Mouse (Mus musculus) Patski (cell line): ENCODE results near the gene Dusp16. TPM values are rescaled to one million over a fixed set of nuclear protein-coding genes. Genes with fewer than 3 reads are reported as not detected.
"Not testable (repeated sequence)": the region's sequence is repeated elsewhere in the genome, so short reads cannot be mapped to it uniquely, and the experiment has no call there.

Experiments
- ATAC-seq: fragments of 100-300 bp; one replicate; pipeline ENCODE4 v1.8.0; 2021
- CTCF ChIA-PET: fragments of 350-600 bp; sonication (Branson Sonifier 250); formaldehyde crosslinking; loops from one replicate; lab custom pipeline; 2022; ENCODE audit warnings: inconsistent platforms; lab: Charles Lee
- POLR2A ChIA-PET: fragments of 350-600 bp; sonication (Branson Sonifier 250); formaldehyde crosslinking; loops from one replicate; lab custom pipeline; 2022; ENCODE audit warnings: antibody characterized with exemption, inconsistent platforms; lab: Charles Lee
- DNase-seq: peaks from one replicate; pipeline ENCODE4 v3.0.0-alpha.2; 2011; ENCODE audit warnings: low read depth, low spot score
- H3K27me3 ChIP-seq: fragments of 371-371 bp; one replicate; pipeline ENCODE4 v1.5.1; 2021
- CTCF ChIP-seq: fragments of 100-300 bp; IDR thresholded peaks from one replicate; pipeline ENCODE4 v1.5.1; 2021
- in situ Hi-C: fragments of 300-500 bp; cut with MboI; formaldehyde crosslinking; loops from 3 replicates; pipeline ENCODE4 v1.11.1; 2018; ENCODE audit warnings: low pct_unique_long_range_greater_than_20kb, mixed read lengths
- polyA plus RNA-seq: library from polyadenylated mRNA; unstranded; gene quantifications from one replicate; pipeline ENCODE4 v1.2.3, GENCODE M21; 2021

The Dusp16 gene
- polyA plus RNA-seq, 1 experiment from 2014 or later: 43.7 TPM

GRCm38 (mm10) chr6:134684354-134684915 is 108.0 kb downstream of the Dusp16 start:
- ATAC-seq (no peak), DNase-seq (no peak)
- in situ Hi-C loops: loop anchor here (5.0 kb wide), 1 partner anchor 33 kb away; no protein-coding TSS in a partner anchor
- H3K27me3 ChIP-seq: no peaks in the 10 kb centered on the region
- CTCF ChIA-PET: interaction anchor here (1.2 to 1.6 kb wide), 4 partner anchors 10 to 25 kb away, joined by 3 read pairs; no protein-coding TSS in a partner anchor
- POLR2A ChIA-PET: interaction anchor here (0.6 kb wide), 1 partner anchor 21 kb away, joined by 3 read pairs; no protein-coding TSS in a partner anchor
- no peak for TF ChIP-seq CTCF

GRCm38 (mm10) chr6:134679330-134679729 is 113.1 kb downstream of the Dusp16 start:
- in situ Hi-C loops, CTCF ChIA-PET, H3K27me3 ChIP-seq, POLR2A ChIA-PET, DNase-seq, ATAC-seq: not testable (repeated sequence)

- in situ Hi-C loops: no loop called here
- POLR2A ChIA-PET: interaction anchor here (0.6 kb wide), 1 partner anchor 167 kb away, joined by 4 read pairs; no protein-coding TSS in a partner anchor
- no peak for ATAC-seq
- H3K27me3 ChIP-seq: no peaks in the 10 kb centered on the region
- no peak for TF ChIP-seq CTCF
- no peak for DNase-seq
- CTCF ChIA-PET: no interaction called here
These were observed 114.4 kb downstream of the Dusp16 start for GRCm38 (mm10) chr6:134678037-134678436.

- no peak for TF ChIP-seq CTCF
- no peak for DNase-seq
- no peak for ATAC-seq
- POLR2A ChIA-PET: interaction anchor here (0.6 to 0.7 kb wide), 2 partner anchors 14 to 34 kb away, joined by 3 to 5 read pairs; no protein-coding TSS in a partner anchor
- CTCF ChIA-PET: no interaction called here
- in situ Hi-C loops: no loop called here
- H3K27me3 ChIP-seq: no peaks in the 10 kb centered on the region
These were observed 114.9 kb downstream of the Dusp16 start for GRCm38 (mm10) chr6:134677504-134677903.

- in situ Hi-C loops, DNase-seq, H3K27me3 ChIP-seq, ATAC-seq, POLR2A ChIA-PET: not testable (repeated sequence)
- CTCF ChIA-PET: interaction anchor here (0.7 kb wide), 1 partner anchor 10 kb away, joined by 3 read pairs; no protein-coding TSS in a partner anchor
These were observed 118.7 kb downstream of the Dusp16 start for GRCm38 (mm10) chr6:134673712-134674111.

- CTCF ChIA-PET: interaction anchor here (1.3 to 3.7 kb wide), 5 partner anchors 12 to 151 kb away, joined by 4 to 17 read pairs (median 5); no protein-coding TSS in a partner anchor
- no peaks in the 10 kb centered on the region for H3K27me3 ChIP-seq
- in situ Hi-C loops: no loop called here
- POLR2A ChIA-PET: interaction anchor here (0.7 to 2.6 kb wide), 5 partner anchors 41 to 121 kb away, joined by 3 to 10 read pairs (median 3); partner anchors contain the start of gene Dusp16
- DNase-seq (no peak), ATAC-seq (peak; percentile 77)
- no peak for TF ChIP-seq CTCF
These were observed 121.5 kb downstream of the Dusp16 start for GRCm38 (mm10) chr6:134670881-134671411.

- TF ChIP-seq CTCF: no peak
- no peak for DNase-seq
- CTCF ChIA-PET: interaction anchor here (0.6 to 3.7 kb wide), 9 partner anchors 10 to 194 kb away, joined by 3 to 17 read pairs (median 4); no protein-coding TSS in a partner anchor
- POLR2A ChIA-PET: interaction anchor here (0.9 to 2.6 kb wide), 3 partner anchors 48 to 123 kb away, joined by 3 to 10 read pairs (median 3); partner anchors contain the start of gene Dusp16
- in situ Hi-C loops: no loop called here
- no peak for ATAC-seq
- no peaks in the 10 kb centered on the region for H3K27me3 ChIP-seq
These were observed 123.1 kb downstream of the Dusp16 start for GRCm38 (mm10) chr6:134669179-134669865.

GRCm38 (mm10) chr6:134668519-134668918 is 123.9 kb downstream of the Dusp16 start:
- in situ Hi-C loops: no loop called here
- TF ChIP-seq CTCF: no peak
- no peaks in the 10 kb centered on the region for H3K27me3 ChIP-seq
- ChIA-PET POLR2A (interaction anchor here (0.7 kb wide), 1 partner anchor 10 kb away, joined by 3 read pairs; no protein-coding TSS in a partner anchor), CTCF (interaction anchor here (0.8 to 3.7 kb wide), 3 partner anchors 10 to 194 kb away, joined by 3 to 17 read pairs (median 4); no protein-coding TSS in a partner anchor)
- DNase-seq (no peak), ATAC-seq (no peak)

- no peaks in the 10 kb centered on the region for H3K27me3 ChIP-seq
- ATAC-seq (no peak), DNase-seq (no peak)
- ChIA-PET CTCF (interaction anchor here (1.3 to 1.9 kb wide), 2 partner anchors 63 to 128 kb away, joined by 4 read pairs; no protein-coding TSS in a partner anchor), POLR2A (no interaction called here)
- in situ Hi-C loops: no loop called here
- TF ChIP-seq CTCF: peak; percentile 41
These were observed 126.6 kb downstream of the Dusp16 start for GRCm38 (mm10) chr6:134665817-134666216.

Other genes starting within 250 kb of the Dusp16 start
- 36.2 TPM for gene Lrp6, start 225.7 kb downstream of the Dusp16 start, polyA plus RNA-seq
- gene Mansc1, start 160.1 kb downstream of the Dusp16 start, polyA plus RNA-seq: not detected
- 15.4 TPM for gene Borcs5, start 153.1 kb downstream of the Dusp16 start, polyA plus RNA-seq
- 19.6 TPM for gene Crebl2, start 37.5 kb upstream of the Dusp16 start, polyA plus RNA-seq
- 4.2 TPM for gene Gpr19, start 106.0 kb upstream of the Dusp16 start, polyA plus RNA-seq
- 76.0 TPM for gene Cdkn1b, start 127.8 kb upstream of the Dusp16 start, polyA plus RNA-seq
- 0.23 TPM for gene Apold1, start 189.1 kb upstream of the Dusp16 start, polyA plus RNA-seq
- 76.9 TPM for gene Ddx47, start 219.0 kb upstream of the Dusp16 start, polyA plus RNA-seq